Mouse (Mus musculus) liver, embryonic 14.5 days (tissue): ENCODE measurements around the gene Gcm2.

ENCODE experiments used
- CTCF ChIP-seq: IDR thresholded peaks from 2 replicates; pipeline ENCODE4 v1.5.1; 2016; ENCODE audit warnings: antibody characterized with exemption, low read depth, control low read depth
- EP300 ChIP-seq: IDR thresholded peaks from 2 replicates; pipeline ENCODE4 v1.6.1; 2016; ENCODE audit warnings: antibody characterized with exemption, low read depth

GRCm38 (mm10) chr13:41079859-41080258 lies 31.0 kb downstream of the Gcm2 start:
- no peak for TF ChIP-seq CTCF
- no peak for TF ChIP-seq EP300
